Mouse (Mus musculus) layer of hippocampus, adult 9-11 months (tissue): Measurements from ENCODE around the gene Amz1.

Source experiments
- DNase-seq: peaks from one replicate; pipeline ENCODE4 v3.0.0; 2022

Amz1 gene

DNA sequence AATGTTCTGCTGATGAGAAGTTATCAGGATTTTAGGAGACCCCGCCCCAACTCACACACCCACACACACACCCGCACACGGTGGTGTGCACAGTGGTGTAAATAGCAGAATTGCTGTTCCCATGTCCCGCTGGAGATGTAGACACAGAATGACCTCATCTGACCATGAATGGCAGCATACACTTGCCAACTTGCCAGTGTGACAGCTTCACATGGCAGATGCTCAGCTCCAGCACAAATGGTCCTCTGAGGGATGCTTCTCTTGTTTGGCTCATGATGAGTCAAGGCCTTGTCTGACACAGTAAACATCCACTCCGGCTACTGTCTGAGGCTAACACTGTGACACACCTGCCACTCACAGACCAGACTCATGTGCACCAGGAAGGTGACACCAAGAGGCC lies 44.4 kb downstream of the Amz1 start:
- DNase-seq = peak; percentile 95

DNA sequence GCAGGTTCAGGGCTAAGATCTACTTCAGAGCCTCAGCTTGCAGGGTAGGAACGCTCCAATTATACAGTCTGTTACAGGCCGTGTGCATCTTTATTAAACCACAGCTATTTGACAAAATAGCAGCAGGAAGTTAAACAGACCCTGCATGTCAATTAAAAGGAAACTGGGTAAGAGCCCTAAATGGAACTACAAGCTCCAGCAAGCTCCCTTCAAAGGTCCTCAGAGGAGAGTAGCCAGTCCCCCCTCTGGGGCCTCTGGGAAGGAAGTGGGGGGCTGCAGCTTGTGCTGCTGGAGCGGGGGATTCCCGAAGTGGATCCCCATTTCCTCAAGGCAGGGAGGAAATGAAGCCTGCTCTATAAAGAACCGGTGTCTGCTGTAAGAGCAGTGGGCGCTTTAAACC lies 47.7 kb downstream of the Amz1 start:
- DNase-seq = no peak

DNA sequence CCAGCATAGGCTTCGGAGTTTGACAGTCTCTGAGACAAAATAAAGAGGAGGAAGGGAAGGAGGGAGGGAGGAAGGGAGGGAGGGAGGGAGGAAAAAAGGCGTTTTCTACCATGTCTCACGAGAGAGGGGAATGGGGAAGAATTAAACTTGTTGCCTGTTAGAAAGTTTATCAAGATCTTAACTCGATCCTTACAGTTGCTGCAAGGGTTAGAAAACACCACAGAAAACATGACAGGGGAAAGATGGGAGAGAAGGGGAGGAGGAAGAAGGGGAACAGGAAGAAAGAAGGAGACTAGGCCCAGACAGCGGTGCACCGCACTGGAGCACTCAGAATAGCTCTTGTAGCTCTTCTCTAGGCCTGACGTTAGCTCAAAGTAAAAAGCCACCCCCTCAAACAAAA lies 48.2 kb downstream of the Amz1 start:
- DNase-seq = no peak

DNA sequence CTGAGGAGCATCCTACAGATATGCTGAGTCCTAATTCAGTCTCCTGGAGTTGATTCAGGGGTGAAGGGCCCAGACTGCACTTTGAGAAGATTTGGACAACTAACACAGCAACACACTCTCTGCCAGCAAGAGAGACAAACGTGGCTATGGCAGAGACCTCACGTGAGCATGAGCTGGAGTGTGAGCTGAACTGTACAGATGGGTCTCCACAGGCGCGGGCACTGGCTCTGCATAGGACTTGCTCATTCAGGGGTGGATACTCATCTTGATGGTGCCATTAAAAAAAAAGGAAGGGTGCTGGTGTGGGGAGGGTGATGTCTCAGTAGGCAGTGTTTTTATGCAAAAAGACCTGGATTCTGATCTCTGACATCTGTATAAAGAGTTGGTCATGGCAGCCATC lies 51.2 kb downstream of the Amz1 start:
- DNase-seq = no peak

DNA sequence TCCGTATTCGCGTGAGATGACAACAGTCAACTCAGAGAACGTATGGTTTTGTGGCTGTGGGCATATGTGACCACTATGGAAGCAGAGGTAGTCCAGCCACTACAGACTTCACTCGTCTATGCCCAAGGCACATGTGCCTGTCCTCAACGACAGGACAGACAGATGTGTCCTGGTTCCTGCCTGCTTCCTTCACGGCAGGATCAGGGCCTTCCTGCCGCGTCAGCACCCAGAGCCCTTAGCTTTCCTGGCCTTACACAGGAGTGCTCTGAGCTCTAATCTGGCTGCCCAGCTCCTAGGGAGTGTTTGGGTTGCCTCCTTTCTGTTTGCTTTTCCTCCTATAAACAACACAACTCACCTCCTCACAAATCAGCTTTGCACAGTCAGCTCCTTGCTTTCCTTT lies 53.0 kb downstream of the Amz1 start:
- DNase-seq = no peak

DNA sequence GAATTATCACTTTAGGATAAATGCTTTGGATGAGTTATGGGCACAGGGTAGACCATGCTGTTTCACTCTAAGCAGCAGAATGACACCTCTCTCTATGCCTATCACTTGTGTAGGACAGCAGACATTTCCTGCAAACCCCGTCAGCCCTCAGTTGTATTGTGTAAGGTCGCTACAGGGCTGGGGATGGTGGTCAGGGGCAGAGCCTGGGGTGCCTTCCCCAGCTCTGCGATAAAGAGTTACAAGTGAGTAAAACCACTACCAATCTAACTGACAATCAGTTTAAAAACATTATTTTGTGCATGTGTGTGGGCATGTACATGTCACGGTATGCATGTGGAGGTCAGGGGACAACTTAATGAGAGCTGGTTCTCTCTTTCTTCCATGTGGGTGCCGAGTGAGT lies 57.2 kb downstream of the Amz1 start:
- DNase-seq = no peak

DNA sequence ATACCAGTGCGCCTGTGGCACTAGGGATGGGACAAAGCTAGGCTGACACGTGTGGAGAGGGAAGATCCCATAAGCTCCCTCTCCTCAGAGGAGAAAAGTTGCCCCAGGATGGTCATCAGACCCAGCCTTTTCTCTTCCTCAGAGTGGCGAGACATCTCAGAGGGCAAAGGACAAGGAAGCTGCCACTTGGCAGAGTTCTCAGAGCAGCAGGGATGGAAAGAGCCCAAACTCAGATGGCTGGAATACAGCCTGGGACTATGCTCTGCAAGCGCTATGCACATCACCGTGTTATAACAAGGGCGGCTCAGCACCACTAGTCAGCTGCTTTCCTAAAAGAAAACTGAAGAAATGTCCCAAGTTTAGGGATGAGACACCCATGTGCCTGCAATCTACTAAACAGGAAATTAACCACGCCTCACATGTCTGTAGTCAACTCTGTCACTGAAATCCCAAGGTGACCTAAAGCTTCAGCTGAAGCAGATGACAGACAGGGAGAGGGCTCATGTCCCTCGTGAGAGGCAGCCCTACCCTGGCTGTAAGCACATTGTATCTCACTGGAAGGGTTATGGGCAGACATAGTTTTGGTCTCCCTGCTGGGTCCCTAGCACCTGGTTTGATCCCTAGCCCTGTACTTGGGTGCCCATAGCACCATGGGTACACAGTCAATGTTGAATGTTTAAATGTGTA lies 58.1 kb downstream of the Amz1 start:
- DNase-seq = no peak

DNA sequence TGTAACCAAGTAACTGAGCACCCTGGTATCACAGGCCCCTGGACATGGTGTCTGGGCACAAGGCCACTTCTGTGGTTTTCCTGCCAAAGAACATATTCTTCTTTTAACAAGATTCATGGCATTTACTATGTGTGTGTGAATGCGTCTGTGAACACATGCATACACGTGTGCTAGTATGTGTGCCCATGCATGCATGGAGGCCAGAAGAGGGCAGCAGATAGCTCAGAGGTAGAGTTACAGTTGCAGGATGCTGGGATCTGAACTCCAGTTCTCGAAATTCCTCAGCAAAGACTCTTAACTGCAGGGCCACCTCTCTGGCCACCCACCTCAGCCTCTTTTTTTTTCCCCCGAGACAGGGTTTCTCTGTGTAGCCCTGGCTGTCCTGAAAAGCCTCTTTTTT lies 59.6 kb downstream of the Amz1 start:
- DNase-seq = no peak

DNA sequence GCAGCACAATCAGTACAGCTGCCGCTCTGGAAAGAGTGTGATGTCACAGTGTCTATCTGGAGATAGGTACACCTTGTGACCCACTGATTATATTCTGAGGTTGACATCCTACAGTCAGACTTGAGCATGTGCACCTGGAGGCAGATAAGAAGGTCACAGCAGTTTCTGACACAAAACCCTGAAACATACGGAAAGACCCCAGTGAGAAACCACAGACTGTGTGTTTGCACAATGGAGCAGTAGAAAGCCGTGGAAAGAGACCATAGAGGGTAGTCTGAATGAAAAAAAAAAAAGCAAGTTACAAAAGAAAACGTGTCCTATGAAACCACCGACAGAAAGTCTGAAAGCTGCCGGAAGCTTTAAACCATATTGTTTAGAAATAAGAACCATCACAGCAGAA lies 60.4 kb downstream of the Amz1 start:
- no peak for DNase-seq

DNA sequence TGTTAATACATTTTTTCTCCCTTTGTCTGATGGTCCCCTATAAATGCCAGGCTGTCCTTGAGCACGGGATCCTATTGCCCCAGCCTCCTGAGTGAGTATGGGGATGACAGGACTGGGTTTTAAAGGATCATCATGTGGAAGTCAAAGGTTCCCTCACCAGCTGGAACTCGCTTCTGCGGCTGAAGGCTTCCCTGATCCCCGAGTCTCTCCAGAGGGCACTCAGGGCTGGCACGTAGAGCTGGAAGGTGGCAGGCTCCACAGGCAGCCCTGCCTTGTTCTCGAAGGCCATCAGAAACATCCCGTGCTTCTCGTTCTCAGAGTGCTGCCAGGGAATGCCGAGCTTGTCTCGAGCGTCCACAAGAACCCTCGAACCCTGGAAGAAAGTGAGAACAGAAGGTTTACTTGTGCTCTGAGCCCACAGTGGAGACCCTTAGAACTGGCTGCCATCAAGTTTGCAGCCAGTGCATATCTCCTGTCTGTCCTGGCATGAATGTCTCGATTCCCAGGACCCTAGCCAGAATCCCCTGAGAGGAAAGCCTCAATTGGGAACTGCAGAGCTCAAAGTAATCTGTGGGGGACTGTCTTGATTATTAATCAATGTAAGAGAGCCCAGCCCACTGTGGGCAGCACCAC lies 61.4 kb downstream of the Amz1 start:
- no peak for DNase-seq

DNA sequence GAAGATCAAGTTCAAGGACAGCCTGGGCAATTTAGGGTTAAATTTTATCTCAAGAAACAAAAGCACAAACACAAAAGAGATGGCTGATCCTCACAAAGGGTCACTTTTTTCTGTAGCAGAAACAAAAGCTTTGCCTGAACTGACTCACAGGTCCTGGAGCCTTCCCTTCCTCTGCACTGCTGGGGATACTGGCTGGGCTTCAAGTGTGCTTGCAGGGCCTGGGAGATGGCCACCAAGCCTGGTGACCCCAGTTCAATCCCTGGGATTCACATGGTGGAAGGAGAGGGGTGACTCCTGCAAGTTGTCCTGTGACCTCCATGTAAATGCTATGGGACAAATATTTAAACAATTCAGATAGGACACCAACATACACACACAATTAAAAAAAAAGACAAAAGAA lies 65.6 kb downstream of the Amz1 start:
- DNase-seq = no peak

DNA sequence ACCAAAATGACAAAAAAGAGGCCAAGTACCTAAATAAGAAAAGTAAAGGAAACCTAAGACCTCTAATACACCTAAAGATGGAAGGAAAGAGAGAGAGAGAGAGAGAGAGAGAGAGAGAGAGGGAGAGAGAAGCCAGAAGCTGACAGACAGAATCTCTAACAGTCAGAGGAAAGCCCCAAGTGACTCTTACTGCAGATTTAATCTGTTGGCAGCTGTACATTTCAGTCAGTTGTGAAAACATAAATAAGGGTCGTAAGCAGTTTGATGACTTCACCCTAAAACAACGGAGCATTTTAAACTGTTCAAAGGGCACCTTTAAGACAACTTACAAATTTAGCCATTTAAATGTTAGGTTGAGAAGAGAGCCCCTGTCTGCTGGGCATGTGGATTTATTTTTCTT lies 66.5 kb downstream of the Amz1 start:
- DNase-seq = no peak

DNA sequence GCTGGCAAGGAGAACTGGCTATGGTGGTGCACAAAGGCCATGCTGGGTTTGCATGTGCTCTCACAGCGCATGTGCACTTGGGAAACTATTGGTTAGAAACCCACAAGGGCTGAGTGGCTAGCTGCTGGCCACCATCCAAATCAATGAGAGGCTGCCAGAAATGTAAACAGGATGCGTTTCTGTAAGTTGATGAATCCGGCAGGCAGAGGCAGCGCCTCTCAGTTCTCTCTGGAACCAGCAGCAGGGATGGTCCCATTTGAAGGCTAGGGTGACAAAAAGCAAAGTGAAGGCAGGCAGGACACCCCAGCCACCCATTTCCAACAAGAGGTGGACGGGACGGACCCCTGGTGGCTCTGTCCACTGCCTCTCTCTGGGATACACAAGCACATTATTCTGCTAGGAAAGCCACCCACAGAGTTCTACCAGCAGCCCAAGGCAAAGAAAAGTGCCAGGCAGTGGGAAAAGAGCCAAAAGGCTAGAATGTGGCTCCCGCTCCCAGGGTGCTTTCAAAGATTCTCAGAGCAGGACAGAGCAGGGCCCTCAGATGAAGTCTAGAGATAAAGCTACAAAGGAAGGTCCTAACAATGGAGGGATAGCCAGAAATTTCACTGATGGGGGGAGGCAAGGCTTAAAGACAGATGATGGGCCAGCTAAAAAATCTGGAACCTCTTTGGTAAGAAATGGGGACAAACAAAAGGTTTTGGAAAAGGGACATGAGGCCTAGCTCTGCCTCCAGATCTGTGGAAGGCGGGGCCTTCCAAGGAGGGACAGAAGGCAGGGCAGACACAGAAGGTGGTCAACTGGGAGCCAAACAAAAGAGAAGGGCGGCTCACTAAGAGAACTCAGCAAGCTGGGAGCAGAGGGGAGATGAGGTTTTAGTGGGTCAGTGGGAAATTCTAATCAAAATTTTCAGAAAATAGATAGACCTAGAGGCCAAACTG lies 67.3 kb downstream of the Amz1 start:
- peak; percentile 69 for DNase-seq

DNA sequence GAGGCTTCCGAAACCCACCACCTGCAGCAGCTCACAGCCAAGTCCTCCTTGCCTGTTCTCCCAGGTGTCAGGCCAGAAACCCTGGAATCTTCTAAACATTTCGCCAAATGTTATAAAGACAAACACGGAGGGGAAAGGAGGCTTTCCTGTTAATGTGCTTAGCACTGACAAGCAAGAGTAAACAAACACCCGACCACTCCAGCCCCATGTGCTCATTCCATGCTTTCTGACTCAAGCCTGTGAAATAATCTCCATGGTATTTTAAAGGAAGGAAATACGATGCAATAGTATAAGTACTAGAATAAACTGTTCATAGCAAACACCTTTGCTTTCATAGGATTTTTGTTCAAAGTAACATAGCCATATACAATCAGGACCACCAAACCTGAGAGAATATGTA lies 68.3 kb downstream of the Amz1 start:
- DNase-seq = no peak

DNA sequence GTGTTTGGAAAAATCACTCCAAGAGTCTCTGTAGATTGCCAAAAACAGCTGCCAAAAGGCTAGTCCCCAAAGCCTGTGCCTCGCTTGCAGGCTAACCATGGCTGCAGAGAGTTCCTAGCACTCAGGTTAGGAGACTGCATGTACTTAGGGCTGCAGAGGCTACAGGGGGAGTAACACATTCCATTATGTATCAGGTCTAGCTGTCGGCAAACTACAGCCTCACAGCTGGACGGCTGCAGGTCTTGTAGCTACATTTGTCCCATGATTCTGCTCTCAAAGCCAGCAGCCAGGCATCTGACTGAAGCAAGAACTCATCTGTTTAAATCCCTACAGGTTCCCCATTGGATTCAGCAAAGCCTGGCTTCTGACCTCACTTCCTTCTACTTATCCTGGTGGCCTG lies 70.8 kb downstream of the Amz1 start:
- DNase-seq = no peak

DNA sequence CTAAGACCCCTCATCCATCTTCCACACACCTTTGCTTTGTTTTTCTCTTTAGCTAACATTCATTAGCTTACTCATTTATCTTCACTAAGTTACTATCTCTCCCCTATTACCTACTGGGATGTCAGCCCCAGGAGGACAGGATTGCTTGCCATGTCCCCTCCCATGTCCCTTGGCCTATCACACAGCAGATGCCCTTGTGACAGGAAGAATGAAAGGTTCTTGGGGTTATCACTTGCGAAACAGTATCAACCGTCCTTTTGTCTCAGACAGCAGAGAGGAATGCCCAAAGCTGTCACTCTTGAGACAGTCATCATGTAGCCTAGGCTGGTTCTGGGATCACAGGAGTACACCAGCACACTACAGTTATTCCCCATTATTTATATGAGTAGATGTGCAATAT lies 71.2 kb downstream of the Amz1 start:
- no peak for DNase-seq

DNA sequence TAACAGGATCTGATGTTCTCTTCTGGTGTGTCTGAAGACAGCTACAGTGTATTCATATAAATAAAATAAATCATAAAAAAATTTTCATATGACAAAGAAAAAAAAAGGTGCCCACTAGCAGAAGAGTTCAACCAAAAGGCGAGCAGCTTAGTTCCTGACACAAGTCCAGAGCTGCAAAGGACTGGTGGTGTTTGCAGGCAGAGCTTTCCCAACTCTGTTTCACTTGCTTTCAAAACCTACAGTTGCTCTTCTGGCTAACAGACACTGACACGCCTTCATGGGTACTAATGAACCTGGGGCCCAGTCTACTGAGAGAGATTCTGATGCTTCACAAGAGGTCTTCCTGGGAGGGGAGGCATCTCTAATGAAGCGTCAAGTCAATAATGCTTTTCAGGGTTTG lies 72.1 kb downstream of the Amz1 start:
- no peak for DNase-seq

DNA sequence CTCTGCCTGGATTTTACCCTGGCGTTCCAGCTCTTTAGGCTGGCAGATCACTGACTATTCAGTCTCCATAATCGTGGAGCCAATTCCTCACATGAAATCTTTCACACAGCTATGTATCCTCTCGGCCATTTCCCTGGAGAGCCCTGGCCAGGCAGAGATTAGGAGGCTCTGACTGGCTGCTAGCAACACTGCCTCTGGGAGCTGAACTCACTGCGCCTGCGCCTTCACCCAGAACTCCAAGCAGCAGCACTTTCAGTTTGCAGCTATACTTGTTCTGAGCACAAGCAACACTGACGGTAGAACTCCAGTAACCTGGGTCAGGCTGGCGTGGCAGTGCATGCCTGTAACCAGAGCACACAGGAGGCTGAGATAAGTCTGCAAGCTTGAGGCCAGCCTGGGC lies 74.2 kb downstream of the Amz1 start:
- no peak for DNase-seq

DNA sequence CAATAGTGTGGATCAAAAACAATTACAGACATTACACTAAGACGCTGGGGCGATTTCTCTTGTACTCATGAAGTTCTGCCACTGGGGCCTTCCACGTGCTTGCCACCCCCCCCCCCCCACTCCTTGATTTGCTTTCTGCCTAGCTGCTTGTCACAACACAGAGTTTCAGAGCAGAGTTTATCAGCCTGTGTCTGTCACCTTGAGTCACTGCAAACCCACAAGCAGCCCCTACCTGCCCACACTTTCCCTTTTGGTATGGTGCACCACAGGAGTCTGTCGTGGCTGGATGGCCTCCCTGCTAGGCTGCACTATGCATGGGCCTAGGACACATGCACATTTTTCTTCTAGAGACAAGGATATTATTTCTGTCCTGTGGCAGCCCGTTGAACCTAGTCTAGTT lies 74.8 kb downstream of the Amz1 start:
- DNase-seq = no peak

DNA sequence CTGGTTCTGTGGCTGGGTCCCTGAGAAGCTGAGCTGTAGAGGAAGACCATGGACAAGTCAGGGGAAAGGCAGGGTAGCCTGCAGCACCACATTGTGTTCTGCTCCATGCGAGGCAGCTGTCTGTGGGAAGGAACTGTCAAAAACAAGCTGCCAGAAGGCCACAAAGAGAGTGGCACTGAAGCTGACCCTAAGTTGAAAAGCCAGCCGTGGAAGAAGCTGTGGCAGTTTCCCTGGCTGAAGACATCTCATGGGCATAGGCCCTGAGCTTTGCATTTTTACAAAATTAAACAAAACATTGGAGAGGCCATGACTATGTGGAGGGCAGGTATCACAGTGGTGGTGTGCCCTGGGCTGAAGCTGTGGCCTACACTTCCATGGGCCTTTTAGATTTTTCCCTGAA lies 75.3 kb downstream of the Amz1 start:
- DNase-seq = no peak

DNA sequence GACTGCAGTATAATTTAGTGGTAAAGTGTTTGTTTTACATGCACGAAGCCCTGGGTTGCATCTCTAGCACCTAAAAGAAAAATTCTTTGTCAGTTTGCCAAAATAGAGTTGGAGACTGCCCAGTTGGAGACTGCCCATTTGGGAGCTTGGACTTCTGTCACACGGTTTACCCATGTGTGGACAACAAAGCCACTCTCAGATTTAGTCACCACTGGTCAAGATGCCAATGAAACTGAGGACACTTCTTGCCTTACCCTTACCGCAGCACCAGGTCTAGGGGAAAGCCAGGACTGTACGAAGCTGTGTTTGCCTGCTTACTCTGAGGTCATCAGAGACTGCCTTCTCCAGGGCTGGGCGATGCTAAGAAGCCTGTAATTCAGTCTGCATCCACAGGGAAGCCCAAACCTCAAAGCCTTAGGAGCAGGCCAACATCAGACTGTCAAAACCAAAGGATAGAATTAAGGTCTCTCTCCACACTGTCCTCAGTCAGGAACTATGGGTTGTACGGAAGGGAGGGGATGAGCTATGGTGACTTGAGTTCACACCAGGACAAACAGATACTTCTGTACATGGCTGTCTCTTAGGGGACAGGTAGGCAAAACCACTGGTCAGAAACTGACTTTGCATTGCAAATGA lies 76.5 kb downstream of the Amz1 start:
- DNase-seq = no peak

DNA sequence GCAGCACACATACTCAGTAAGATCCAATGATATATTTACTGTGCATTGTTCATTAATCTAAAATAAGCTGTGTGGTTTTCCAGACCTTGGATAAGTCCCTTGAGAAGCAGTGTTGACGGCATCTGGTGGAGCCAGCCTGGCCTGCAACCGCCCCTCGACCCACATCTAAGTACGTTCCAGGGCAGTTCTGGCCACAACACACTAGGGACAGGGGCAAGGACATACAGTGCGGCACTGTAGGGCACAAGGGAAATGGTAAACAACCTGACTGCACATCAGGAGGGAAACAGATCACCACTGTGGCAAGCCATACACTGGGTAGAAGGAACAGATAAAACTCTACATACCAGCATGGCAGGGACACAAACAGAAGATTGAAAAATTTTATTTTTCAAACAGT lies 77.9 kb downstream of the Amz1 start:
- no peak for DNase-seq

DNA sequence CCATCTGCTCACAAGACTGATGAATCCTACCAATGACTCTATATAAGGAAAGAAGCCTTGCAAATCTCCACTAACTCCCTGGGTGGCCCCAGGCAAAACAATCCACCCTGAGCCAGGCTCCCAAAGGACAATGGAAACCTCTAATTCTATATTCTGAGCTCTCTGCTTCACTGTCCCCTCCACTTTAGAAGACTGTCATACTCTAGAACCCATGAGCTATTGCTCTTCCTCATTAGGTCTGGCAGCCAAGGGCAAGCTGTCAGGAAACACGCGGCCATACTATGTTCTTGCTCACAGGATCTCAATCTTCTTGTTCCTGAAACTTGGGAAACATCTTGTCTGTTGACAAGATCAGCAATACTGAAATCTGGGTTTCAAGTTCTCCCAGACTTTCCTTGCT lies 82.3 kb downstream of the Amz1 start:
- DNase-seq = no peak

DNA sequence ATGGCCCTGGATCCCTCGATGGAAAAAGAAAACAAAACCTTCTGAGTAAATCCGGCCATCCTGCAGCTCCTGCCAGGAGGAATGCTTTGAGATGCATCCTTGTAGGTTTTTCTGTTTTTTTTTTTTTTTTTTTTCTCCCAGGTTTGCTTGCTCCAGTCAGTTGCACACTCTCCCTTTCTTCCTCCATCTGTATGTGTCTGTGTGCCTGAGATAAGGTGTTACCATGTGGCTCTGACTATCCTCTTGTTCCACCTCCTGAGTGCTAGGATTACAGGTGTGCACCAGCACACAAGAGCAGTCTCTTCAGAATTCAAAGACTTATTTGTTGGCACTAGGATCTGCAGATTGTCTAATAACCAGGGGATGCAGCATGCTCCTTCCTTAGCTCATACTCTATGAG lies 83.0 kb downstream of the Amz1 start:
- no peak for DNase-seq
